Mouse (Mus musculus) G1E (cell line): ENCODE data around the gene Tbc1d23. TPM values are rescaled to one million over a fixed set of nuclear protein-coding genes. Genes with fewer than 3 reads are reported as not detected.

Source experiments
- ATAC-seq: 2 replicates; pipeline ENCODE4 v1.8.0; 2016; ENCODE audit warnings: mild to moderate bottlenecking; ENCODE audit not compliant: insufficient number of reproducible peaks, poor library complexity, low FRiP score, severe bottlenecking; ENCODE audit errors: extremely low read depth
- DNase-seq: peaks from one replicate; pipeline ENCODE4 v3.0.0; 2012; ENCODE audit warnings: low spot score
- H3K27me3 ChIP-seq: 2 replicates; pipeline ENCODE4 v1.6.1; 2012; ENCODE audit warnings: mild to moderate bottlenecking, low read length, inconsistent platforms; ENCODE audit not compliant: insufficient read depth
- H3K36me3 ChIP-seq: replicated peaks from 2 replicates; pipeline ENCODE3; 2012; ENCODE audit warnings: mild to moderate bottlenecking, inconsistent platforms
- H3K4me1 ChIP-seq: 2 replicates; pipeline ENCODE4 v1.6.1; 2012; ENCODE audit warnings: low read depth, low read length, inconsistent platforms, mixed read lengths; ENCODE audit not compliant: insufficient read depth
- H3K4me3 ChIP-seq: 2 replicates; pipeline ENCODE4 v1.5.1; 2012; ENCODE audit warnings: low read depth, mild to moderate bottlenecking, inconsistent platforms, low read length, moderate library complexity, mixed read lengths
- H3K9me3 ChIP-seq: replicated peaks from 2 replicates; pipeline ENCODE4 v1.6.1; 2012; ENCODE audit warnings: inconsistent platforms
- CTCF ChIP-seq: IDR thresholded peaks from 2 replicates; pipeline ENCODE4 v1.5.1; 2012; ENCODE audit warnings: low read depth, low read length, inconsistent platforms, mixed read lengths
- GATA1 ChIP-seq: IDR thresholded peaks from 2 replicates; pipeline ENCODE4 v1.6.1; 2012; ENCODE audit warnings: borderline replicate concordance, low read length, inconsistent platforms, mixed read lengths
- GATA2 ChIP-seq: IDR thresholded peaks from 2 replicates; pipeline ENCODE4 v1.6.1; 2012; ENCODE audit warnings: low read depth, low read length, inconsistent platforms, borderline replicate concordance
- POLR2AphosphoS5 ChIP-seq: IDR thresholded peaks from 2 replicates; pipeline ENCODE4 v1.6.1; 2012; ENCODE audit warnings: low read depth, low read length, inconsistent platforms; ENCODE audit not compliant: insufficient replicate concordance
- TAL1 ChIP-seq: conservative IDR thresholded peaks from 2 replicates; pipeline ENCODE4 v1.6.1; 2012; ENCODE audit warnings: low read depth, low read length, inconsistent platforms, mixed read lengths
- polyA plus RNA-seq: library from polyadenylated mRNA; stranded (reverse); fragments of >175 nt; gene quantifications from 2 replicates; pipeline ENCODE4 v1.2.3, GENCODE M21; 2012
- total RNA-seq, 2 experiments: library from RNA; stranded (forward) in 1 of 2; stranded (reverse) in 1 of 2; fragments of 200-1000 nt in 1 of 2; fragments of >200 nt in 1 of 2; fragmentation: Nextera tagmentation in 1 of 2; gene quantifications; 2 replicates each; pipeline ENCODE4 v1.2.3; 2014 to 2017

Tbc1d23 gene
- total and polyA plus RNA-seq, 3 experiments: 0.68 to 60.5 (median 47.1) TPM

DNA sequence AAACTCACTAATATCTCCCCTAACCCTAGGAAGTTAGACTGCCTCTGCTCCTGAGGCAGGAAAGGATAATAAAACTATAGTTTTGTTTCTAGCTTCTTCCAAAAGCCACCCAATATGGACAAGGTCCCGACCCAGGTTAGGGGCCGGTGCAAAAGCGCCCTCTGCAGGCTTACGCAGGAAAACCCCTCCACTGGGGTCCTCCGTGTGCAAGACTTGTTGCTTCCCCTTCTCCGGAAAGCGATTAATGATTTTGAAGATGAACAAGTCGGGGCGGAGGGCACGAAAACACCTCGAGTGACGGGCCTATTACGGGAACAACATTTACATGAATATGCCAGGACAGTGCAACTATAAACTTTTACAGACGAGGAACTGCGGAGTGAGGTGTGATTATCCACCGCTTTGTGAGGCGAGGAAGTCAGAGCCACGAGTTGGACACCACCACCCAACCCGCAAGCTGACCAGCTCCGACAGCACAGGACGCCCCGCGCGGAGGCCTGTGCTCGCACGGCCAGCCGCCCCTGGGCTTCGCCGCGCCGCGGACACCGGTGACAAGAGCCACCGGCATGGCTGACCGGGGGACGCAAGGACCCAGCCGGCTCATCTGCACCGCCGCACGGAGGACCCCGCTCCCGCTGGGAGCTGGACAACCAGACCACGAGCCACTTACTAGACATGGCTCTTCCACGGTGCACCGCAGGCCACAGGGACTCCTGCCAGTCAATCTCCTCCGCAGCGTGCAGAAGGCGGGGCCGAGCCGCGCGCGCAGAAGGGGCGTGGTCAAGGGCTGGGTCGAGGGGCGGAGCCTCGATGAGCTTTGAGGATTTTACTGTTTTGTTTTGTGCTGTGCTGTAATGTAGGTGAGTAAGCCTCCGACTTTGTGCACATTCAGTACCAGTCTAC, 64.4 kb downstream of the Tbc1d23 start, which contains the start of gene Nit2:
Gene Nit2 (minus strand): TSS at position 731 of the 903 bp plus-strand sequence.
- peak; percentile 86 for ATAC-seq
- Histone ChIP-seq H3K36me3 (peaks cover 61% of the 10 kb centered on the region), H3K27me3 (no peaks in the 10 kb centered on the region)

DNA sequence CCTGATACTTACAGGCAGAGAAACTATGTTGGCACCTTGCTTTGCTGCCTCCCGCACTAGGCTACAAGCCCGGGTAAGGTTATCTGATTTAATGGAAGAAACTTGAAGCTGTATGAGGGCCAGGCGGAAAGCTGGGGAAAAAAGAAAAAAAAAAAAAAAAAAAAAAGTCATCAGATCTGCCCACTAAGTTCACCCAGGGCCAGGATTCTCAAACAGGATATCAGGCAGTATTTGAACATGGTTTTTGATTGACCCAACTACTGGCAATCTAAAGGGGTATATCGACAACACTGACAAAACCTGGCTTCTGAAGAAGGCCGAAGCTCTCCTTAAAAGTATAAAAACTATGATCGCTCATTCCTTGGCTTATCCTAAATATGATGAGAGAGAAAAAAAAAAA, 65.2 kb downstream of the Tbc1d23 start:
- no peaks in the 10 kb centered on the region for H3K9me3 ChIP-seq
- no peak for DNase-seq
- no peak for ATAC-seq
- peak overlapping the region; percentile 13; the same call in 1 of the 2 replicates for H3K4me3 ChIP-seq
- TF ChIP-seq GATA2 (no peak), CTCF (no peak), TAL1 (no peak), POLR2AphosphoS5 (no peak), GATA1 (no peak)
- H3K4me1 ChIP-seq: peaks cover 19% of the 10 kb centered on the region
- no peaks in the 10 kb centered on the region for H3K27me3 ChIP-seq
- H3K36me3 ChIP-seq: peaks cover 63% of the 10 kb centered on the region

More for the DNA sequence above, 64.4 kb downstream of the Tbc1d23 start, which contains the start of gene Nit2:
- peaks cover 19% of the 10 kb centered on the region for H3K4me1 ChIP-seq
- no peaks in the 10 kb centered on the region for H3K9me3 ChIP-seq
- DNase-seq: peak; percentile 86
- TF ChIP-seq GATA1 (no peak), CTCF (peak; percentile 73; the same call in 1 of the 2 replicates)
- H3K4me3 ChIP-seq: peak within 1 kb of the TSS; percentile 95

DNA sequence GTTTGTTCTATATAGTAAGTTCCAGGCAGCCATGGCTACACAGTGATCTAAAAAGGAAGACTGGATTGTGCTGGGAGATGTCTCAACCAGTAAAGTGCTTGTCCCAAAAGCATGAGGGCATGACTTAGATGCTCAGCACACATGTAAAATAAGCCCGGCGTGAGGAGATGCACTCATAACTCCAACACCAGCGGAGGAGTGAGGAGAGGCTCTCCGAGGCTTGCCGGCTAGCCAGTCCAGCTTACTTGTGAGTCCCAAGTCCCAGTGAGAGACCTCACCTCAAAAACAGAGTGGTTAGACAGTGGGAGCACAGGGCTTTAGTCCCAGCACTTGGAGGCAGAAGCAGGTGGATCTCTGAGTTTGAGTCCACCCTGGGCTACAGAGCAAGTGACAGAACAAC, 66.1 kb downstream of the Tbc1d23 start:
- ATAC-seq: no peak
- no peaks in the 10 kb centered on the region for H3K27me3 ChIP-seq
- H3K4me1 ChIP-seq: peaks cover 19% of the 10 kb centered on the region
- TF ChIP-seq POLR2AphosphoS5: no peak
- TF ChIP-seq GATA2: no peak
- no peak for DNase-seq
- no peaks in the 10 kb centered on the region for H3K9me3 ChIP-seq
- peaks cover 64% of the 10 kb centered on the region for H3K36me3 ChIP-seq
- H3K4me3 ChIP-seq: no peak overlapping the region

DNA sequence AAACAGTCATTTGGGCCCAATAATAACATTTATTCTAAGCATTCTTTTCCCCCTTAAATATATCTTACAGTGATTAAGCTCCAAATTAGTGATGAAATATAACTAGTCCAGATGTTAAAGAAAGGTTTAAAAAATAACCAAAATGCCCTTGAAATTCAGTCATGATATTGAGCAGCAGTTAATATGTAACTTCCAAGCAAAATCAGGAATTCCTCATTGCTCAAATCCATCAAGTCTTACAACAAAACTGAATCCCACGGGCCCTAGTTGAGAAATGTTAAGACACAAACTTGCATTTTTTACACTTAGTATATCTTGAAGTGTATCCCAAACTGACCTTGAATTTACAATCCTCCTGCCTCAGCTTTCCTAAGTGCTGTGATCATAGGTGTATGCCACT, 67.6 kb downstream of the Tbc1d23 start:
- Histone ChIP-seq H3K9me3 (no peaks in the 10 kb centered on the region), H3K4me1 (peaks cover 19% of the 10 kb centered on the region), H3K4me3 (no peak overlapping the region), H3K27me3 (no peaks in the 10 kb centered on the region), H3K36me3 (peaks cover 76% of the 10 kb centered on the region)
- DNase-seq: no peak
- TF ChIP-seq POLR2AphosphoS5 (no peak), GATA1 (no peak), CTCF (no peak), GATA2 (no peak), TAL1 (no peak)
- no peak for ATAC-seq

DNA sequence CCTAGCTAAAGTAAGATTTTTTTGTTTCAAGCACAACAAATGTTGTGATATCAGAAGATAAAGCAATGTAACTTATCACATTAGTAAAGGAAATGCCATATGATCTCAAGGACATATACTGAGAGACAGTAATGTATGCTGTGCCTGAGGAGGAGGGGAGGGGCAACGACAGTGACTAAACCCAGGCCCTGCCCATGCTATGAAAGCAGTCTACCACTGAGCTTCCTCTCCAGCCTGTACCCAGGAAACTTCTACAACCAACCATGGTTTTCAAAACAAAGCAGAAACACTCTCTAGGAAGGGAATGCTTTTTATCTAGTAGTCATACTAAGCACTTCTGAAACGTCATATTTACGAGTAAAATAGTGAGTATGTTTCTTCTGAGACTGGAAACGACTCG, 68.5 kb downstream of the Tbc1d23 start:
- Histone ChIP-seq H3K9me3 (no peaks in the 10 kb centered on the region), H3K36me3 (peaks cover 79% of the 10 kb centered on the region), H3K27me3 (no peaks in the 10 kb centered on the region), H3K4me1 (peaks cover 18% of the 10 kb centered on the region), H3K4me3 (no peak overlapping the region)
- TF ChIP-seq GATA1 (no peak), CTCF (no peak), GATA2 (no peak), POLR2AphosphoS5 (no peak), TAL1 (no peak)
- ATAC-seq (no peak), DNase-seq (no peak)

DNA sequence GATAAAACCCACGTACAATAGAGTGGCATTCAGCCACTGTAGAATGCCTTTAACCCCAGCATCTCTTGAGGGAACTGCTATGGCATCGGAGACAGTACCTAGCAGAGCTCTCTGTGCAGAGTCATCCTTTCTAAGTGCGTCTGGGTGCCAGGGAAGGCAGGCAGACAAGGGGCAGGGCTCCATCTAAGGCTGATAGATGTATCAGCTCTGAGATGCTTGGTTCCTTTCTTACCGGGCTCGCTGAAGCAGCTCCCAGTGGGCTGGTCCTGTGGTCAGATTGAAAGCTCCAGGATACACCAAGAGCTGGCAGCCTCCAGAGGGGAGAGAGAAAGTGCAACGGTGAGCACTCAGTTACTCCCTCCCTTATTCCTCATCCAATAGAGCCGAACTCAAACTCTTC, 71.5 kb downstream of the Tbc1d23 start:
- no peak for TF ChIP-seq TAL1
- no peak for TF ChIP-seq POLR2AphosphoS5
- no peak for TF ChIP-seq GATA1
- TF ChIP-seq CTCF: no peak
- Histone ChIP-seq H3K36me3 (peaks cover 93% of the 10 kb centered on the region), H3K4me1 (peaks cover 10% of the 10 kb centered on the region), H3K4me3 (no peak overlapping the region), H3K27me3 (no peaks in the 10 kb centered on the region), H3K9me3 (no peaks in the 10 kb centered on the region)
- ATAC-seq (no peak), DNase-seq (no peak)

DNA sequence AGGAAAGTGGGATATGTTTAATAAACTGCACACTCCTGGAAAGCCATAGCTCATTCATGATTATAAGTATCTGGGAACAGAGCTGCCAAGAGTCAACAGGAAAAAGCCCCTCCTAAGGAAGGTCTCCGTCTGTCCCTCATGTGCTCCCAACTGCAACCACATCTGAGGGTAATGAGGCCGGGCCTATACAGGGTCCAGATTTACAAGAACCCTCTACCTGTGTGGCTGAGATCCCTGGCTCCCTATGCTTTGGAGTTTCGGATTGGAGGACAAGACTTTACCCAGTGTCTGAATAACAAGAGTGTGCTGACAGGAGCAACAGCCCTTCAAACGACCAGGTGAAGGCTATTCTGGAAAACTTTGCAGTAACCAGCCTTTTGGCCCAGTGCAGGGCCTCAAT, 73.6 kb downstream of the Tbc1d23 start:
- peaks cover 13% of the 10 kb centered on the region for H3K4me1 ChIP-seq
- H3K36me3 ChIP-seq: peaks cover 88% of the 10 kb centered on the region
- no peak for DNase-seq
- no peaks in the 10 kb centered on the region for H3K9me3 ChIP-seq
- ATAC-seq: no peak
- no peak overlapping the region for H3K4me3 ChIP-seq
- H3K27me3 ChIP-seq: no peaks in the 10 kb centered on the region
- no peak for TF ChIP-seq CTCF
- TF ChIP-seq GATA2: no peak
- TF ChIP-seq POLR2AphosphoS5: no peak
- no peak for TF ChIP-seq TAL1
- no peak for TF ChIP-seq GATA1
